Mouse (Mus musculus): ENCODE measurements around the gene Cldn7. TPM values are rescaled to one million over a fixed set of nuclear protein-coding genes. Genes with fewer than 3 reads are reported as not detected.

Cldn7 gene
- total RNA-seq, 2 experiments from 2014 or later, result not detected

- ATAC-seq (replicated peaks; ENCODE audit: low FRiP score, poor library complexity, severe bottlenecking), result no peak
Observed at GRCm38 (mm10) chr11:69932254-69932653, 32.3 kb upstream of the Cldn7 start.

GRCm38 (mm10) chr11:69933066-69933465 is 31.5 kb upstream of the Cldn7 start:
- ATAC-seq (replicated peaks; ENCODE audit: low FRiP score, poor library complexity, severe bottlenecking), result no peak

- ATAC-seq (replicated peaks; ENCODE audit: low FRiP score, poor library complexity, severe bottlenecking), result peak; percentile 81
Observed at GRCm38 (mm10) chr11:69934169-69934568, 30.4 kb upstream of the Cldn7 start.

- ATAC-seq (replicated peaks; ENCODE audit: low FRiP score, poor library complexity, severe bottlenecking), result peak; percentile 0; the same call in 1 of the 2 replicates
Observed at GRCm38 (mm10) chr11:69934681-69935080, 29.9 kb upstream of the Cldn7 start.

- ATAC-seq (replicated peaks; ENCODE audit: low FRiP score, poor library complexity, severe bottlenecking), result peak; percentile 77
Observed at GRCm38 (mm10) chr11:69935137-69935879, 29.3 kb upstream of the Cldn7 start, which contains the start of gene Ybx2. Gene Ybx2 (plus strand): TSS chr11:69935796.

- ATAC-seq (replicated peaks; ENCODE audit: low FRiP score, poor library complexity, severe bottlenecking), result no peak
Observed at GRCm38 (mm10) chr11:69936156-69936555, 28.4 kb upstream of the Cldn7 start.

GRCm38 (mm10) chr11:69936714-69937347 is 27.7 kb upstream of the Cldn7 start:
- ATAC-seq (replicated peaks; ENCODE audit: low FRiP score, poor library complexity, severe bottlenecking), result no peak

GRCm38 (mm10) chr11:69937385-69937784 is 27.2 kb upstream of the Cldn7 start:
- no peak for ATAC-seq (replicated peaks; ENCODE audit: low FRiP score, poor library complexity, severe bottlenecking)

- ATAC-seq (replicated peaks; ENCODE audit: low FRiP score, poor library complexity, severe bottlenecking), result no peak
Observed at GRCm38 (mm10) chr11:69937834-69938233, 26.7 kb upstream of the Cldn7 start.

GRCm38 (mm10) chr11:69938401-69938979 is 26.1 kb upstream of the Cldn7 start:
- ATAC-seq (replicated peaks; ENCODE audit: low FRiP score, poor library complexity, severe bottlenecking), result no peak

GRCm38 (mm10) chr11:69939181-69939580 is 25.4 kb upstream of the Cldn7 start:
- ATAC-seq (replicated peaks; ENCODE audit: low FRiP score, poor library complexity, severe bottlenecking), result no peak

GRCm38 (mm10) chr11:69939731-69940130 is 24.8 kb upstream of the Cldn7 start:
- no peak for ATAC-seq (replicated peaks; ENCODE audit: low FRiP score, poor library complexity, severe bottlenecking)

- ATAC-seq (replicated peaks; ENCODE audit: low FRiP score, poor library complexity, severe bottlenecking), result no peak
Observed at GRCm38 (mm10) chr11:69940962-69941361, 23.6 kb upstream of the Cldn7 start.

GRCm38 (mm10) chr11:69945216-69945615 is 19.4 kb upstream of the Cldn7 start:
- no peak for ATAC-seq (replicated peaks; ENCODE audit: low FRiP score, poor library complexity, severe bottlenecking)

- peak; percentile 69 for ATAC-seq (replicated peaks; ENCODE audit: low FRiP score, poor library complexity, severe bottlenecking)
Observed at GRCm38 (mm10) chr11:69945997-69946891, 18.3 kb upstream of the Cldn7 start.

GRCm38 (mm10) chr11:69947337-69948065 is 17.1 kb upstream of the Cldn7 start:
- peak; percentile 20 for ATAC-seq (replicated peaks; ENCODE audit: low FRiP score, poor library complexity, severe bottlenecking)

- peak; percentile 74 for ATAC-seq (replicated peaks; ENCODE audit: low FRiP score, poor library complexity, severe bottlenecking)
Observed at GRCm38 (mm10) chr11:69948066-69948762, 16.4 kb upstream of the Cldn7 start, which contains the start of gene Slc2a4. Gene Slc2a4 (minus strand): TSS chr11:69948188.

- ATAC-seq (replicated peaks; ENCODE audit: low FRiP score, poor library complexity, severe bottlenecking), result peak; percentile 61
Observed at GRCm38 (mm10) chr11:69948763-69949150, 15.8 kb upstream of the Cldn7 start.

Data from erythroid progenitor cell, adult 5-6 weeks (primary cell).